Mouse (Mus musculus): ENCODE measurements around the gene Zc3h4.

GRCm38 (mm10) chr7:16405516-16406351 is 5.0 kb downstream of the Zc3h4 start:
- peak; percentile 52 for TF ChIP-seq POLR2A (IDR thresholded peaks at IDR 0.05; ENCODE audit: borderline replicate concordance, control insufficient read depth, low read depth, low read length)
- TF ChIP-seq CTCF (IDR thresholded peaks at IDR 0.05; ENCODE audit: control insufficient read depth, insufficient read depth, low read length): no peak
